Mouse (Mus musculus) urinary bladder, postnatal 36 days (tissue): ENCODE results near the gene Zfp277.

Source experiments
- DNase-seq, 2 experiments: peaks; one replicate each; pipeline ENCODE4 v3.0.0; 2022; ENCODE audit warnings: low spot score in 2 of 2, mixed read lengths in 1 of 2

Zfp277 gene

DNA sequence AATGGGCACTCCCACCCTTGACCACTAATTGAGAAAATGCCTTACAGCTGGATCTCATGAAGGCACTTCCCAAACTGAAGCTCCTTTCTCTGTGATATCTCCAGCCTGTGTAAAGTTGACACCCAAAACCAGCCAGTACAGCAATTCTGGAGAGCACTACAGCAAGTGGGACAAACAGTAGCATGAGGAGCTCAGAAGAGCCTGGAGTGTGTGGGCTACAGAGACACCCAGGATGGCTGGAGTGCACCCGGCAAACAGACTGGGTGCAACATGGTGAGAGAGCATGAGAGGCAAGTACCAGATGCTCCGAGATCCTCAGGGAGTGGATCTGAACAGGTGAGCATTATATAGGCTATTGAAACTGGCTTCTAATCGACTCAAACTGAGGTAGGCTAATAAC is 93.8 kb downstream of the Zfp277 start:
- DNase-seq, result no peak

DNA sequence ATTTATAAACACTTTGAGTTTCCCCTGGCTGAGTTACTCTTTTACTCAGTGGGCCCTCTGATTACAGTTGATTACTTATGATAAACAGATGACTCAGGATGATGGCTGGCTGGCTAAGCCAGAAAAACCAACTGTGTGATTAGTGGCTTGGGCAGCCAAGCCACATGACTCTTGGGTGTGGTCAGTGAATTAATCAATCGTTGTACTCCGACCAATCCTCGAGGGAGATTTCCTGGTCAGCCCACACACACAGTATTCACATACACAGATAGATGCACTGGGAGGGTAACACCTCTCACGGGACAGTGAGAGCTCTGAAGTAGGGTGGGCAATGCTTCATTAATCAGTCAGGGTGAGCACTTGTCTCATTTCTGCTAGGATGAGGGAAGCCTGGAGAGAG is 97.5 kb downstream of the Zfp277 start:
- DNase-seq, result peak; percentile 26 to 31

DNA sequence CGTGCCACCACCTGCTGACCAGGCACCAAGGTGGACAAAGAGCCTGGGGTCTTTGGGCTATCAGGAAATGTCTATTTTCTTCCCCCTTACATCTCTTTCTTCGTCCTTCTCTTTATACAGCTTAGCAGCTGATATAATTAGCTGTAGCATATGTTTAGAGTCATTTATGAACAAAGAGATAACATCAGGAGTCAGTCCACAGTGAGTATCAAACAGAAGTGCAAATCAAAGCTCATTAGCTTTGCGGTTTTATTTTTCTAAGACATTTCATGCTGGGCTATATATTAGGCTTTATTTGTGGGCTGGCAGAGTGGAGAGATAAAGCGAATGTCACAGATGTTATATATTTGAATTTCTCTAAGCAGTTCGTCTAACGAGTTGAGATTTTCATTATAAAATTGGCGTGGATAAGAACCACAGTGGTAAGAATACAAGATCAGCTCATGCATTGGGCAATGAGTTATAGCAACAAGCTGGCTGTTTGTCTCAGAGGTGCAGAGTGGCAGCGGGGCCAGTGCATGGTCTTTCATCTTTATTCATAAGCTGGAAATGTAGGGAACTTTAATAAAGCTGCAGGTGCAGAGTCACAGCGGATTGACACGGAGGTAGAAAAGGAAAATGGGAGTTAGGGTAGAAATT is 98.5 kb downstream of the Zfp277 start:
- DNase-seq, result no peak

DNA sequence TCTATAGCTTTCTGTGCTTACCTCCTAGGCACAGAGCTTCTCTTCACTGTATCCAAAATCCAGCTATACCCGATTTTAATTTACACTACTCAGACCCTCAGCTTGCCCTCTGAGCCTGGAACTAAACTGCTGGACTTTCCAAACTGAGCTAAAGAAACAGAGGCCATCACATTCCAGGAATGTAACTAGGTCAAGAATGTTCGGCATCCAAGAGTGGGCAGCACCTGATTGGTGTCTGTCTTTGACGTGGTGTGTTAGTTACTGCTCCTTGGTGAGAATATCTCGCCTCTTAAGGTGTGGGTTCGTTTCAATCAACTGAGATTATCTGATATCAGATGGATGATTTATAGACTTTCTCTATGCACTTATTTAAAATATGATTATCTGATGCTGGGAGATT is 104.3 kb downstream of the Zfp277 start:
- no peak for DNase-seq

DNA sequence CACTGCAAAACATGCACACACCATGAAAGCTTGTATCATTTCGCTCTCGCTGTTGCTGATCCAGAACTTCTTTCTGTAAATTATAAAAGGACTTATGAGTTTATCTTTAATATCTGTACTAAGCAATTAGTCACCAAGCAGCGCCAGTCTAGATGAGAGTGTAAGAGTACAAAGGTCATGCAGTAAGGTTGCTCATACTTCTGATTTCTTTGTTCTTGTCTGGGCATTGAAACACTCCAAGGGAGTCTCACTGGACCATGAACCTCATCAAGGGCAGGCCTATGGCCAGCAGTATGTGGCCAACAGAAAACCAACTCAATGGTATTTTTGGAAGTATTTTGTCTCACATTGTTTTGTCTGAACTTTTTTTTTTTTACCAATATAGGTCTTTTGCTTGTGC is 110.4 kb downstream of the Zfp277 start:
- no peak for DNase-seq

DNA sequence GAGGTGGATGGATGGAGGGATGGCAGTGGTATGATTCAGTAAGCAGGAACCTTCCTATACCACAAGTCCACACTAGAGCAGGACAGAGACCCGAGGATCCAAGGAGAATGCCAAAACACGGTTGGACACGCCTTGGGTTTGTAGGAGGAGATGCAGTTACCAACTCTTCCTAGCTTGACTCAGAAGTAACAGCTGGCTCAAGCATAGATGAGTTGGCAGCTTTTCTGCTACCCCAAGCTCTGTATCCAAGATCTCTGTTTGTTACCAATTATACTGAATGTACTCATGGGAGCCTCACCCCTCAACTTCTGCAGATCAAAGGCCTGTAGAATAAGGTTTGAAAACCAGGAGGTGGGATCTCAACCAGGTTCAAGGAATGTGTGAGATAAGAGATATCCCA is 114.2 kb downstream of the Zfp277 start:
- no peak for DNase-seq

DNA sequence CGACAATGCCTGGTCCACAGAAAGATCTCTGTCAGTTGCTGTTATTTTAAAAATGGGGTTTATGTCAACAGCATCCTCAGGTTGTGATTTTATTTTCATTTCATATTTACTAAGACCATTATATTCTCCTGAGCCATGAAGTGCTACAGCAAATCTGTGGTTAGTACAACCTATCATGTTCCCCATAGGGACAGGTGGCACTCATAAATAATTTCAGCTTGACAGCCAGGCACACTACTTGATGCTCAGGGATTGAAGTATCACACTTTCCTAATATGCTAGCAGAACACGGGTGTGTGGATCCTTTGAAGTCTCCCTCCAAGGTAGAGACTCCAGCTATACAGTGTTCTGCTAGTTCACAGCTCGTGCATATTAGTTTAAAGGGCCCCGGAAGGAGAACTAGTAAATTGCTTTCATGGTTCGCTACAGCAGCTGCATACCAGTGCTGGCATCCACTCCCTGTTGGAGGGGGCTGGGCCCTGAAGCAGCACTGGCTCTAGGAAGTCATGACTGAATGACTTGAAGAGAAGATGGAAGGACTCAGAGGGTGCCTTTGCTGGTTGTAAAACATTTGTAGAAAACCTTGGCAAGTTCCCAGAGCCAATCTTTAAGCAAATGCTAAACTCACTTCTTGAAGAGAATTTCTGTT is 118.6 kb downstream of the Zfp277 start:
- no peak for DNase-seq

DNA sequence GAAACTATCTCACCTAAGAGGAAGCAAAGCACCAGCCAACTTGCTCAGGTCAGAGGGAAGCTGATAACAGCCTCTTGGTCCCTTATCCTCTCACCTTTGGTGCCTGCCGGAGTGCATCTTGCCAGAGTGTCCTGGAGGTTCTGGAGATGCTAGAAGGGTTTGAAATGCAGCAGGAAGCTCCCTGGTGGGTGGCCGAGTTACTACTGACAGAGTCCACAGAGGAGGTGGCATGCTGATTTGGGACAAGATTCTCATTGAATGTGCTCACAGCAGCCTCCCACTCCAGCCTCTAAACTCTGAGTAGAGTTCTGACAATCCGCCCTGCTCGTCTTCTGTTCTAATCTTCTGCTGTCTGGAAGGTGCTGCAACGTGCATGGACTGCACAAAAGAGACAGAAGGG is 120.1 kb downstream of the Zfp277 start:
- no peak for DNase-seq

DNA sequence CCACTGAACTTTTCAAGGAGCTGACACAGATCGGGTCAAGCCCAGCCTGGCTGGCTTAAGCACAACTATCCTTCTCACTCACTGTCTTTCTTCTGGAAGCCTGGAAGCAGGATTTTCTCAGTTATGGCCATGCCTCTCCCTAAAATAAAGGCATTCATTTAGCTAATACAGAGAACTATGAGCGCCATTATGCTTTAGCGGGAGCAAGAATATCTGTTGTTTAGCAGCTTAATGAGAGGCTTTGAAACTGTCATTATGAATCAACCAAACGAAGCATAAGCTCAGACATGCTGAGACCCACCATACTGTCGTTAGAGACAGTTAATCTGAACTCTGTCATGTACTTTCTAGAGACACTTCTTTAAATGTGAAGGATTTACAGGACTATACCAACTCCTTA is 120.9 kb downstream of the Zfp277 start:
- DNase-seq, result no peak

DNA sequence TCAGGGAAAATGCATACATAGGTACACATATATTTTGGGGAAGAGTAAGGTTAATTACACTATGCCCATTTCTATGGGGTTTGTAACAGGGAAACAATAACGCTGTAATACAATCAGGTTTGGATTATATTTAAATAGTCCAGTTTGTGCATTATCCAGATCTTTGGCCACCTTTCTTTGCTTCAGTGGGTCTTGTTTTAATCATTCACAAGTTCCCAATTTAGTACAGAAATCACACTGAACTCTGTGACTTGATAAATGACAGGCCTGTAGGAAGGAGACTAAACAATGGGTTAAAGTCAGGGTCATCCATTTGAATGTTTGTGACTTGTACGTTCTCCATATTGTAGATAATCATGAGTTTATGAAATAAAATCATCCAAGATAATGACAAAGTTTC is 130.6 kb downstream of the Zfp277 start:
- DNase-seq, result no peak

DNA sequence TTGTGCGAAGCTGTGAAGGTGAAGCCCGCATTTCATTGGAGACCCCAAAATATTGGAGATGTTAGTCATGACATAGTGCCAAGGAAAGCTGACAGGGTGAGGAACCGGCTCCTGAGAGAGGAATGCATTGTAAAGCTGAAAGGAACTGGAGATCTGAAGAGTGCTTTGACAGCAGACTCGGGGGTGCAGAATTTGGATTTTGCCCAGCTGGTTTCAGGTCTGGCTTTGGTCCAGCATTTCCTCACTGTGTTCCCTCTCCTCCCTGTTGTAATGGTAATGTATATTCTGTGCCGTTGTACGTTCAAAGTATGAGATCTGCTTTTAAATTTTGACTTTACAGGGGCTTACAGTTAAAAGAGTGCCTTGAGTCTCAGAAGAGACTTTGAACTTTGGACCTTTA is 141.7 kb downstream of the Zfp277 start:
- no peak for DNase-seq

DNA sequence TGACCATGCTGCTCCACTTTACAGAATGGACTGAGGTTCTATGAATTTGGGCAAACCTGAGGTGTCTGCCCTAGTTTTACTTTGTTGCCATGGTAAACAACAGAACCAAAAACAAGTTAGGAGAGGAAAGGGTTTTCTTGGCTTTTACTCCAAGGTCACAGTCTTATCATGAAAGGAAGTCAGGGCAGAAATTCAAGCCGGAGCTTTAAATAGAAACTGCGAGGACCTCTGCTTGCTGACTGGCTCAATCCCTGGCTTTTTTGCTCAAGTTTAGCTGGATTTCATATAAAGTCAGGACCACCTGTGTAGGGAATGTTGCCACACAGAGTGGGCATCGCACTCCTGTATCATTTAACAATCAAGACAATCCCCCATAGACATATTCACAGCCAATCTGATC is 147.1 kb downstream of the Zfp277 start:
- DNase-seq, result no peak

DNA sequence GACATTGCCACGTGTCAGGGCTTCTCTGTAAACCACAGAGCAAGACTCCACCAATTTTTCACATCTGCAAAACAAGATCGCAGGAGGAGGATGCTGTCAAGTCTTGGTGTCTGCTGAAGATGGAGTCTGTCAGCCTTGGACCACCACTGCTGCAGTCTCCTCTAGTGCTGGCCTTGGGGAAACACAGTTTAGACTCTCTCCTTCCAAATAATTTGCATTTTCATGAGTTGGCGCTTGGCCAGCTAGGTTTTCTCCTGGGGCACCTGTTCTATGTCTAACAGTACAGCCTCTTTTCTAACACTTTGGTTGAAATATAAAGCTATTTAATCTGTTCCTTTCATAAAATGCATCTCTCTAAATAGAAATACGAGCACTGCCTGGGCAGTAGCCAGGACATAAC is 159.2 kb downstream of the Zfp277 start:
- no peak for DNase-seq

DNA sequence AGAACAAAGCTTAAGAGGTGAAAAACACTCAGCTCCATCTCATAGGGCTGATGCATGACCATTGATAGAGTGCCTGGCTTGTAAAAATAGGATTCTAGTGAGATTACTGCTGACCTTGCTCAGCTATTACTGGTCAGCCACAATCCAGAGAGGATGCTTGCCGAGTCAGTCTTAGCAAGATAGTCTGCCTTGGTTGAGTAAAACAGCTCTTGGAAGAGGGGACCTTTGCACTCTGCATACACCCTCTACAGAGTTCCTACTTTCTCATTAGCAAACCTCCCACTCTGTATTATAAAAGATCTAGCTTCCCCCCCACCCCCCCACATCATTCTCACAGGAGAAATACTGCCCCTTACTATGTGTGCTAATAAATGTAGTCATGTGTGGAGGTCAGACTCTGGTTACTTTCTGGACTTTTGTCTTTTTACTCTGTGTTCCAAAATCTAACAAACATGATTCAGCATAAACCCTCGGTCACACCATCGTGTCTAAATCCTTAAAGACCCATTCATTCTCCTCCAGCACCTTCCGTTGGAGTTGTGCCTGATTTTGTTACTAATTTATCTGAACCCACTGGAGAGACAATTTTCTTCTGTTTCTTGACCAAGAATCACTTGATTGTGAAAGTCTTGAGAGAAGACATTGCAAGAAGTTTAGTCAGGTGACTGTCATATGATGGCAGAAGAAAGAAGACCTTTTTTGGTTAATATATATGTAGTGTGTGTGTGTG is 164.9 kb downstream of the Zfp277 start:
- DNase-seq, result no peak

DNA sequence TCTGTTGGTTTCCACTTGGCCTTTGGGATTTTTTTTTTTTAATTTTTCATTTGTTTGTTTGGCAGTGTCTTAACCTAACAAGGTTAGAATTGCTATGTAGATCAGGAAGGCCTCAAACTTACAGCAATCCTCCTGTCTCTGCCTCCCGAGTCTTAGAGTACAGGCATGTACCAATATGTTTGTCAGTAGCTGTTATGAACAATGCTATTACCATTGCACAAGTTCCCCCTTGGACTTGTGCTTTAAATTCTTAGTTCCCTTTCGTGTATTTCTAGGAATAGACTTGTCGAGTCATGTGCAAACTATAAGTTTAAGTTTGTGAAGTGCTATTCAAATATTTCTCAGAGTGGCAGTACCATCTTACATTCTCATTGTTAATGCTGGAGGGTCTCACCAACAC is 168.1 kb downstream of the Zfp277 start:
- DNase-seq, result no peak

DNA sequence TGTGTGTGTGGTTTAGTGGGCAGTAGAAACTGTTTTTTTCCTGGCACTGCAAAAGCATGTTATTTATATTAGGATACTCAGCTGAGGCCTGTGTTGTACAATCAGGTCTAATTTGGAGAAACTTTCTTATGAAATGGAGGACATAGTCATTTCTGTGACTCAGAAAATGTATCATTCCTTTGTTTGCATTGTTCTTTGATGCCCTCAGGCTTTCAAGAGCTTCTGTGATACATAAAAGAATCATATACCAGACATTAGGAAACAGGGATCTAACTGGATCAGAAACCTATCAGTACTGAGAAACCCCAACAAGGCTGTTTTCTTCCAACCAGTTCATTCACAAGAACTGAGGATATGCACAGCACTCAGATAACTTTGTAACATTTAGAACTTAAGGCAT is 170.8 kb downstream of the Zfp277 start:
- no peak for DNase-seq

DNA sequence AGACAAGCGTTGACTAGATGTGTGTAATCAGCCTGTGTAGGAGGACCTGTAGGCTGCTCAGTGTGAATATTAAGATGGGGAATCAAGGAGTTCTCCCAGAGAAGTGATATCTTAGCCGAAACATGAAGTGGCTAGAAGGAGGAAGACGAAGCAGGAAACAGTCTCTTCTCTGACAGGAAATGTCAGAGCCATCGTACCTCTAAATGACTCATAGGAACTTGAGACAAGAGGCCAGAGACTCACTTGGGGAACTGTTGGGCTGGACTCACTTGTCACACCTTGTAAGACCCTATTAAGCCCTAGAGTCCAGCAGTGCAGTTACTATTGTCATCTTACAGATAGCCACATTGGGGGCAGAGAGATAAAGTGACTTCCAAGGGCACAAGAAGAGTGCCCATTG is 172.4 kb downstream of the Zfp277 start:
- no peak for DNase-seq

DNA sequence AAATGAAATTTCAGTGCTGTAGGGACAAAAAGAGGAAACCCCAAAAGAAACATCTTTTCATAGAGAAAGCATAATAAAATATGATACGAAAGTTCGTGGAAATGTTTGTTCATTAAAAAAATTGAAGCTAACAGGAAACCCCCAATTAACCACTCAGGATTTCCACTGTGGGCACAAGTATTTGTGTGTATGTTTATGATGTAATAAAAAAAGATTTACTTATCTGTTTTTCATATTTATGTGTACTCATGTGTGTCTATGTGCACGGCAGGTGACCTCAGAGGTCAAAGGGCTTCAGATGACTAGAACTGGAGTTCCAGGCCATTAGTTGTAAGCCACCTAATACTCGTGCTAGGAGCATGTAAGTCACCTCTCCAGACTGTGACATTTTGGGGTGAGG is 173.0 kb downstream of the Zfp277 start:
- DNase-seq, result no peak

DNA sequence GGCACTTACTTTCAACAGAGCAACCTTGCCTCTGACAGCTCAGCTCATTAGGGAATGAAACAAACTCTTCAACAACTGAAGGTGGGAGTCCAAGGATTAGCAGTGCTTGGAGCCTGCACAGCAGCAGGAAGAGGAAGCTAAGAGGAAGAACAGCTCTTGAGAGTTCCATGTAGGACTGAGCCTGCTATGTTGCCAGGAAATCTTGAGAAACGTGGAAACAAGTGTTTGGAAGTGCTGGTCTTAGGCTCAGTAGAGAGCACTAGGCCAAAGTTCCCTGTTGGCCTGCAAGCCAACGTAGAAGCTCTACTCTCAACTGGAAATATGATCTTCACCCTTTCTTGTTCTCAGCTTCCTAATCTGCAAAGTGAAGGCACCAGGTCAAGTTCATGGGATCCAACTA is 177.4 kb downstream of the Zfp277 start:
- no peak for DNase-seq
